Mouse (Mus musculus) bone marrow macrophage, adult 2 months (primary cell): ENCODE results near the gene Wdr75. TPM values are rescaled to one million over a fixed set of nuclear protein-coding genes. Genes with fewer than 3 reads are reported as not detected.

Experiments
- H3K27ac ChIP-seq: 2 replicates; pipeline ENCODE4 v1.5.1; 2012; ENCODE audit warnings: low read depth, low read length; ENCODE audit not compliant: insufficient read depth
- H3K4me1 ChIP-seq: 2 replicates; pipeline ENCODE4 v1.6.1; 2012; ENCODE audit warnings: low read length; ENCODE audit not compliant: control insufficient read depth, insufficient read depth
- H3K4me3 ChIP-seq: 2 replicates; pipeline ENCODE4 v1.5.1; 2012; ENCODE audit warnings: mild to moderate bottlenecking, low read length, moderate library complexity; ENCODE audit not compliant: insufficient read depth
- CTCF ChIP-seq: IDR thresholded peaks from 2 replicates; pipeline ENCODE4 v1.5.1; 2012; ENCODE audit warnings: low read depth, mild to moderate bottlenecking, low read length, moderate library complexity
- POLR2A ChIP-seq: IDR thresholded peaks from 2 replicates; pipeline ENCODE4 v1.6.1; 2012; ENCODE audit warnings: mild to moderate bottlenecking, low read depth, low read length, borderline replicate concordance
- polyA plus RNA-seq: library from polyadenylated mRNA; stranded (reverse); fragments of >200 nt; gene quantifications from 2 replicates; pipeline ENCODE4 v1.2.4, GENCODE M21; 2012; ENCODE audit not compliant: missing spikeins, insufficient read depth, insufficient read length

Wdr75 gene
- polyA plus RNA-seq, 1 experiment, result 12.8 TPM

GRCm38 (mm10) chr1:45866288-45867018 is 71.5 kb downstream of the Wdr75 start:
- Histone ChIP-seq H3K4me1 (peaks cover 57% of the 10 kb centered on the region), H3K4me3 (no peak overlapping the region), H3K27ac (peak overlapping the region; percentile 100)
- TF ChIP-seq CTCF (no peak), POLR2A (no peak)

- TF ChIP-seq CTCF (no peak), POLR2A (no peak)
- peak overlapping the region; percentile 100 for H3K27ac ChIP-seq
- peaks cover 61% of the 10 kb centered on the region for H3K4me1 ChIP-seq
- H3K4me3 ChIP-seq, result no peak overlapping the region
These were observed 73.1 kb downstream of the Wdr75 start for GRCm38 (mm10) chr1:45868050-45868449.

DNA sequence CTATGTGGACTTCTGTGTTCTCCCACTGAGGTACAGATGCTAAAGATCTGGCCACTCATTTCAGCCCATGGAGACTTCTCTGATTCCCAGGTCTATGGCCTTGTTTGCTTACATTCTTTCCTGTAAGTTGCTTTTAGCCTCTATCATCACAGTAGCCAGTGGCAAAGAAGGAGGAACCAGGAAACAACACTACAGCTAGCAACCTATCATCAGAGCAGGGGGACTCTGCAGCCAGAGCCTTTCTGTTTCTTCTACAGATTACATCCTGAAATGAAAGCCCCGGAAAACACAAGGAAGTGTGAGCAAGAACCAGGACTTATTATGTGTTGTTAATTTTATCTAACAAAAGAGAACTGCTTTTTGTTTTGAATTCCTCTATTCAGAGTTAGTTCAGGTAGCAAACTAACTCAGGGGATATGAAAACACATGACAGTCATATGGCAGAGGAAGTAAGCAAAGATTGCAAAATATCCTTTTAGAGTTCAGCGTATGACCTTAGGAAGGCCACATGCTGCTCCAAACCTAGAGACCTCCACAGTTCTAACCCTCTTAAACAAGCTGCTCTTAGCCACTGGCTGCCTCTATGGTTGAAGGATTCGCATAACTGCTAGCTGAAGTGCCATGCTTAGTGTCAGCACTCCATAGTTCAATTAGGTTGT is 73.6 kb downstream of the Wdr75 start:
- Histone ChIP-seq H3K27ac (peak overlapping the region; percentile 100), H3K4me3 (no peak overlapping the region), H3K4me1 (peaks cover 61% of the 10 kb centered on the region)
- TF ChIP-seq POLR2A (no peak), CTCF (no peak)

Other genes with a start within 250 kb of the Wdr75 start
- not detected in 2 replicates for gene Gm5269, start 95.1 kb downstream of the Wdr75 start, polyA plus RNA-seq
- 35.5 and 36.3 TPM in 2 replicates for gene Slc40a1, start 131.4 kb downstream of the Wdr75 start, polyA plus RNA-seq